Mouse (Mus musculus): ENCODE results near the gene Olfr901.

- TF ChIP-seq CTCF (IDR thresholded peaks at IDR 0.05; ENCODE audit: low read depth) (no peak), EP300 (optimal IDR thresholded peaks at IDR 0.05) (no peak)
These were observed 5.5 kb upstream of the Olfr901 start for GRCm38 (mm10) chr9:38423801-38424200.

All from stomach, postnatal 0 days (tissue).